Mouse (Mus musculus): ENCODE measurements around the gene Il23a. TPM values are rescaled to one million over a fixed set of nuclear protein-coding genes. Genes with fewer than 3 reads are reported as not detected.

Il23a gene
- polyA plus RNA-seq, 1 experiment: 0.08 TPM

DNA sequence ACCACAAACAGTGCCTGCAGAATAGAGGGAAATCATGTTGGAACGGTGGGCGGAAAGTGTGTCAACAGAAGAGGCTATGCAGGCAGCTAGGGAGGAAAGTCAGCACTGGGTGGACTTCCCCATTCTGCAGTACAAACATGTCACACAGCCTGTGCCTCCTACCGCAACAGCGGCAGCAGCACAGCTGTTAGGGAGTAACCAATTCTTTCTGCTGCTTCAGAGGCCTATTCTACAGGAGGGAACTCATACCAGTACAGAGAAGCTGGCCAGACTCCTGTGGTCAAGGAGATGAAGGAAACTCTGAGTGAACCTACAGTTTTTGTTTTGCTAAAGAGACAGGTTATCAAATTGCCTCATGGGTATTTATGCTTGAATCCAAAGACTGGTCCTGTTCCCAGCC, 39.6 kb downstream of the Il23a start:
- DNase-seq: no peak

GRCm38 (mm10) chr10:128256328-128256727, 42.2 kb downstream of the Il23a start:
- Histone ChIP-seq H3K4me1 (ENCODE audit: control insufficient read depth, insufficient read depth, low read length) (no peaks in the 10 kb centered on the region), H3K4me3 (replicated peaks; ENCODE audit: extremely low read depth, low read depth, low read length) (no peak overlapping the region)
- no peak for DNase-seq
- TF ChIP-seq CTCF (IDR thresholded peaks at IDR 0.05; ENCODE audit: insufficient read depth, low read length) (no peak), POLR2A (IDR thresholded peaks at IDR 0.05; ENCODE audit: borderline replicate concordance, extremely low read depth, low read depth, low read length) (no peak)
- 74% methylated on average over 8 of the region's 8 CpGs for WGBS

More for the DNA sequence above, 39.6 kb downstream of the Il23a start:
- Histone ChIP-seq H3K4me1 (ENCODE audit: control insufficient read depth, insufficient read depth, low read length) (no peaks in the 10 kb centered on the region), H3K4me3 (replicated peaks; ENCODE audit: extremely low read depth, low read depth, low read length) (no peak overlapping the region)
- 56% methylated on average over 4 of the region's 4 CpGs for WGBS
- TF ChIP-seq CTCF (IDR thresholded peaks at IDR 0.05; ENCODE audit: insufficient read depth, low read length) (no peak), POLR2A (IDR thresholded peaks at IDR 0.05; ENCODE audit: borderline replicate concordance, extremely low read depth, low read depth, low read length) (no peak)

DNA sequence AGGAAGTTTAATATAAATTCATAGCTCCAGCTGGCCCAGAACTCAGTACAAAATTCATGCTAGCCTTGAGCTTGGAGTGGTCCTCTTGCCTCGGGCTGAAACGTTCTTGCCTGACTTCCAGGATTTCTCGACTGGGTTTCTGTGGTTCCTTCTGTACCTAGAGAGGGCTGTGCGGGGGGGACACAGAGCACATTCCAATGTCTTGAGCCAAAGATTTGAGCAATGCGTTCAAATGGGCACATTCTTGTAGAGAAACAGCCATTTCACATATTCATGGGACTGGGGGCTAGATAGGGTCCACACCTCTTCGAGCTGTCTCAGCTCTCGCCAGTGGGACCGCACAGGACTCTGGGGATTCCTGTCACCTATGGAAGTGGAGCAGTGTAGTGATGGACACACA, 42.6 kb downstream of the Il23a start:
- Histone ChIP-seq H3K4me3 (replicated peaks; ENCODE audit: extremely low read depth, low read depth, low read length) (no peak overlapping the region), H3K4me1 (ENCODE audit: control insufficient read depth, insufficient read depth, low read length) (no peaks in the 10 kb centered on the region)
- no peak for TF ChIP-seq CTCF (IDR thresholded peaks at IDR 0.05; ENCODE audit: insufficient read depth, low read length)
- TF ChIP-seq POLR2A (IDR thresholded peaks at IDR 0.05; ENCODE audit: borderline replicate concordance, extremely low read depth, low read depth, low read length): no peak
- no peak for DNase-seq
- 80% methylated on average over 8 of the region's 8 CpGs for WGBS

DNA sequence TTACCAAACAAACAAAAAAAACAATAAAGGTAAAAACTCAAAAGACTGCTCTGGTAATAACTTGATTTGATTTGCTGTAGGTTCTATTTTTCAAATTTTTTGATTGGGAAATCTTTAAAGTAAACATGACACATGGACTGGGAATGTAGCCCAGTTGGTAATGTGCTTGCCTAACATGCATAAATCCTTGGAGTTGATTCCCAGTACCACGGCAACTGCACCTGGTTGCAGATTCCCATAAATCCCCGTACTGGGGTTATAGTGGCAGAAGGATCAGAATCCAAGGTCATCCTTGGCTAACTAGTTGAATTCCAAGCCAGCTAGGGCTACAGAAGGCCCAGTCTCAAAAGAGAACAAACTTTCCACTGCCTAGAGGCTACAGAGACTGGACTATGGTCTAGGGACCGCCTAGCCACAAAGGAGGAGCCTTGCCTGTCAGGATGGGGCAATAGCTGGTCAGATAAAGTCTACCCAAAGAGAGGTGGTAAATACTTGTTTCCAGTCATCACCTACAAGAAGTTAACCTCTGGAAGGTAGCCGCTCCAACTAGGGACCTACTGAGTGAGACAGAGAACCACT, 44.8 kb downstream of the Il23a start, which contains the start of gene Apon:
TSS of gene Apon (plus strand) at position 420 of the 579 bp plus-strand sequence.
- TF ChIP-seq POLR2A (IDR thresholded peaks at IDR 0.05; ENCODE audit: borderline replicate concordance, extremely low read depth, low read depth, low read length) (no peak), CTCF (IDR thresholded peaks at IDR 0.05; ENCODE audit: insufficient read depth, low read length) (no peak)
- 67% methylated on average over 4 of the region's 4 CpGs for WGBS
- no peak within 1 kb of the TSS for H3K4me3 ChIP-seq (replicated peaks; ENCODE audit: extremely low read depth, low read depth, low read length)

DNA sequence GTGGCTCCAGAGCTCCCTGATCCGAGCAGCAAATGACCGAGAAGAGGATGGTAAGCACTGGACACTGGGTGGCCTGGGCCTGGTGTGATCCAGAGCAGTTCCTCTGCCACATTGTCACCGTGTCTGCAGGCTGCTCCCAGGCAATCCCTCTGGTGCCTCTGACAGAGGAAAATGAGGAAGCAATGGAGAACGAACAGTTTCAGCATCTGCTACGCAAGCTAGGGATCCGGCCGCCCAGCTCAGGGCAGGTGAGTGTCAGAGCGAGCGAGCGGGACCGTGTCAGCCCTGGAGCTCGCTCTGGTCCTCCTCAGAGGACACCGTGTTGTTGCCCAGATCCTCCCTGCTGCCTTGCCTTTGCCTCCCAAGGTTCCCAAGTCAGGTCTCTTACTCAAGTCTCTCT, 48.0 kb downstream of the Il23a start:
- Histone ChIP-seq H3K4me3 (replicated peaks; ENCODE audit: extremely low read depth, low read depth, low read length) (no peak overlapping the region), H3K4me1 (ENCODE audit: control insufficient read depth, insufficient read depth, low read length) (0 out of 2 replicates have a peak, but pooled peaks cover 2% of the 10 kb centered on the region)
- TF ChIP-seq CTCF (IDR thresholded peaks at IDR 0.05; ENCODE audit: insufficient read depth, low read length) (no peak), POLR2A (IDR thresholded peaks at IDR 0.05; ENCODE audit: borderline replicate concordance, extremely low read depth, low read depth, low read length) (no peak)
- 94% methylated on average over 13 of the region's 13 CpGs for WGBS
- no peak for DNase-seq

More for the DNA sequence above, 44.8 kb downstream of the Il23a start, which contains the start of gene Apon:
- no peaks in the 10 kb centered on the region for H3K4me1 ChIP-seq (ENCODE audit: control insufficient read depth, insufficient read depth, low read length)
- DNase-seq: no peak

GRCm38 (mm10) chr10:128247020-128247732, 51.4 kb downstream of the Il23a start:
- Histone ChIP-seq H3K4me1 (ENCODE audit: control insufficient read depth, insufficient read depth, low read length) (0 out of 2 replicates have a peak, but pooled peaks cover 2% of the 10 kb centered on the region), H3K4me3 (replicated peaks; ENCODE audit: extremely low read depth, low read depth, low read length) (peak overlapping the region; percentile 60)
- TF ChIP-seq POLR2A (IDR thresholded peaks at IDR 0.05; ENCODE audit: borderline replicate concordance, extremely low read depth, low read depth, low read length) (peak; percentile 34; the same call in 1 of the 2 replicates), CTCF (IDR thresholded peaks at IDR 0.05; ENCODE audit: insufficient read depth, low read length) (no peak)
- 54% methylated on average over 17 of the region's 17 CpGs for WGBS
- DNase-seq: no peak

Other genes starting within 250 kb of the Il23a start
- 43.8 and 84.2 TPM in 2 replicates for gene Ptges3, start 239.8 kb downstream of the Il23a start, polyA plus RNA-seq (2012; rRNA removed)
- gene Atp5b, start 215.5 kb downstream of the Il23a start, polyA plus RNA-seq (2012; rRNA removed): 1,519 and 1,632 TPM in 2 replicates
- 26.9 and 40.7 TPM in 2 replicates for gene Baz2a, start 207.2 kb downstream of the Il23a start, polyA plus RNA-seq (2012; rRNA removed)
- gene Rbms2, start 118.5 kb downstream of the Il23a start, polyA plus RNA-seq (2012; rRNA removed): 103 and 116 TPM in 2 replicates
- gene Gls2, start 104.3 kb downstream of the Il23a start, polyA plus RNA-seq (2012; rRNA removed): 1.5 and 2.4 TPM in 2 replicates
- 5.6 and 9.9 TPM in 2 replicates for gene Spryd4, start 86.9 kb downstream of the Il23a start, polyA plus RNA-seq (2012; rRNA removed)
- gene Mip, start 72.9 kb downstream of the Il23a start, polyA plus RNA-seq (2012; rRNA removed): not detected in 2 replicates
- 7.8 and 7.9 TPM in 2 replicates for gene Timeless, start 66.7 kb downstream of the Il23a start, polyA plus RNA-seq (2012; rRNA removed)
- 0.08 and 0.27 TPM in 2 replicates for gene Apon, start 44.7 kb downstream of the Il23a start, polyA plus RNA-seq (2012; rRNA removed)
- gene Apof, start 30.1 kb downstream of the Il23a start, polyA plus RNA-seq (2012; rRNA removed): 0.32 and 0.75 TPM in 2 replicates
- 30.8 and 34.4 TPM in 2 replicates for gene Stat2, start 28.2 kb downstream of the Il23a start, polyA plus RNA-seq (2012; rRNA removed)
- 22.8 and 30.7 TPM in 2 replicates for gene Pan2, start 4.6 kb upstream of the Il23a start, polyA plus RNA-seq (2012; rRNA removed)
- gene Cnpy2, start 23.7 kb upstream of the Il23a start, polyA plus RNA-seq (2012; rRNA removed): 32.0 and 55.9 TPM in 2 replicates
- 95.6 and 150 TPM in 2 replicates for gene Cs, start 39.0 kb upstream of the Il23a start, polyA plus RNA-seq (2012; rRNA removed)
- gene Coq10a, start 70.2 kb upstream of the Il23a start, polyA plus RNA-seq (2012; rRNA removed): 28.9 and 48.7 TPM in 2 replicates
- 24.5 and 31.6 TPM in 2 replicates for gene Ankrd52, start 78.4 kb upstream of the Il23a start, polyA plus RNA-seq (2012; rRNA removed)
- 0.42 TPM in 1 of 2 replicates, not detected in the other for gene Slc39a5, start 102.5 kb upstream of the Il23a start, polyA plus RNA-seq (2012; rRNA removed)
- gene Nabp2, start 112.7 kb upstream of the Il23a start, polyA plus RNA-seq (2012; rRNA removed): 22.1 and 23.4 TPM in 2 replicates
- gene Rnf41, start 112.9 kb upstream of the Il23a start, polyA plus RNA-seq (2012; rRNA removed): 24.4 and 25.5 TPM in 2 replicates
- 99.8 TPM in 2 replicates for gene Smarcc2, start 160.5 kb upstream of the Il23a start, polyA plus RNA-seq (2012; rRNA removed)
- gene Myl6, start 195.4 kb upstream of the Il23a start, polyA plus RNA-seq (2012; rRNA removed): 771 and 1,159 TPM in 2 replicates
- gene Myl6b, start 199.9 kb upstream of the Il23a start, polyA plus RNA-seq (2012; rRNA removed): 1.9 and 2.0 TPM in 2 replicates
- 94.9 and 97.2 TPM in 2 replicates for gene Esyt1, start 227.1 kb upstream of the Il23a start, polyA plus RNA-seq (2012; rRNA removed)
- gene Zc3h10, start 249.0 kb upstream of the Il23a start, polyA plus RNA-seq (2012; rRNA removed): 13.2 and 15.1 TPM in 2 replicates

All from lung, adult 2 months (tissue).